Mouse (Mus musculus) cerebellum, adult 2 months (tissue): ENCODE results near the gene Bloc1s1. TPM values are rescaled to one million over a fixed set of nuclear protein-coding genes. Genes with fewer than 3 reads are reported as not detected.

Experiments
- DNase-seq, 2 experiments: peaks; one replicate each; pipeline ENCODE4 v3.0.0; 2021
- H3K27ac ChIP-seq: fragments of 200-500 bp; 2 replicates; pipeline ENCODE4 v1.5.1; 2012; ENCODE audit warnings: low read length, control low read depth, inconsistent platforms; ENCODE audit not compliant: insufficient read depth
- H3K27me3 ChIP-seq: fragments of 200-500 bp; 2 replicates; pipeline ENCODE4 v1.6.1; 2012; ENCODE audit warnings: inconsistent platforms, mild to moderate bottlenecking, low read length, moderate library complexity; ENCODE audit not compliant: control insufficient read depth, insufficient read depth
- H3K4me1 ChIP-seq: fragments of 200-500 bp; 2 replicates; pipeline ENCODE4 v1.6.1; 2011; ENCODE audit warnings: low read length; ENCODE audit not compliant: control insufficient read depth, insufficient read depth
- H3K4me3 ChIP-seq: fragments of 200-500 bp; replicated peaks from 2 replicates; pipeline ENCODE3; 2011; ENCODE audit warnings: mild to moderate bottlenecking, low read depth, low read length, control low read depth; ENCODE audit not compliant: insufficient read depth
- CTCF ChIP-seq: fragments of 200-500 bp; IDR thresholded peaks from 2 replicates; pipeline ENCODE4 v1.5.1; 2011; ENCODE audit warnings: low read depth, mild to moderate bottlenecking, control low read depth, low read length, moderate library complexity, borderline replicate concordance; ENCODE audit not compliant: insufficient read depth
- POLR2A ChIP-seq: fragments of 200-500 bp; IDR thresholded peaks from 2 replicates; pipeline ENCODE4 v1.6.1; 2011; ENCODE audit warnings: low read length, control low read depth, borderline replicate concordance; ENCODE audit not compliant: insufficient read depth
- WGBS: fragments of 180-500 bp; shearing (Covaris S2); methylation state at CpG from one replicate; pipeline ENCODE4 v1.1.7; 2018; 5-methylcytosine and 5-hydroxymethylcytosine counted together
- polyA plus RNA-seq: library from polyadenylated mRNA; depleted of rRNA; stranded (reverse); fragments of >200 nt; gene quantifications from 2 replicates; pipeline ENCODE4 v1.2.3, GENCODE M21; 2012

The Bloc1s1 gene
- polyA plus RNA-seq, 1 experiment, result 350 TPM

GRCm38 (mm10) chr10:128895437-128895836 is 28.4 kb downstream of the Bloc1s1 start:
- Histone ChIP-seq H3K4me1 (0 out of 2 replicates have a peak, but pooled peaks cover 3% of the 10 kb centered on the region), H3K27me3 (no peaks in the 10 kb centered on the region), H3K4me3 (no peak overlapping the region), H3K27ac (no peak overlapping the region)
- no peak for TF ChIP-seq POLR2A
- peak; percentile 54; the same call in 1 of the 2 replicates for TF ChIP-seq CTCF
- 0% methylated on average over 9 of the region's 9 CpGs for WGBS
- DNase-seq, result peak; percentile 64 to 76

DNA sequence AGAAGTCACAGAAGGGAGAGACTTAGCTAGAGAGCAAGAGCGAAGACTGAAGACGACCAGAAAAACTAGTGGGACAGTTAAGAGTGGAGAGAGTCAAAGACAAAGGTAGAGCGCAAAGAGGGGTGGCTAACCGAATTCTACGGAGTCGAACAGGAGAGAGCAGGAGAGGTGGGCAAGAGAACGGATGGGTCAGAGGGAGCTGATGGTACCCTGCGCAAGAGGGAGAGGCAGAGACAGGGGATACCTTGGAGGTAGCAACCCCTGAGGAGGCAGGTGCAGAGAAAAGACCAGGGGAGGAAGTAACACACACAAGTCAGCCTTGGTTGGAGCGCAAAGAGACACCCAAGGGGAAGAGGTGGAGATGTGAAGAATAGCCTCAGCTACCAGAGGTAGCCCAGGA is 31.6 kb downstream of the Bloc1s1 start:
- Histone ChIP-seq H3K27ac (no peak overlapping the region), H3K4me3 (peak overlapping the region; percentile 66), H3K4me1 (0 out of 2 replicates have a peak, but pooled peaks cover 3% of the 10 kb centered on the region), H3K27me3 (no peaks in the 10 kb centered on the region)
- 7% methylated on average over 9 of the region's 9 CpGs for WGBS
- TF ChIP-seq POLR2A (no peak), CTCF (no peak)
- no peak for DNase-seq

- WGBS, result 1% methylated on average over 61 of the region's 89 CpGs
- Histone ChIP-seq H3K4me3 (peak within 1 kb of the TSS; percentile 66), H3K27ac (no peak within 1 kb of the TSS), H3K4me1 (0 out of 2 replicates have a peak, but pooled peaks cover 3% of the 10 kb centered on the region), H3K27me3 (no peaks in the 10 kb centered on the region)
- no peak for DNase-seq
- TF ChIP-seq POLR2A, result no peak
- TF ChIP-seq CTCF, result no peak
Observed at GRCm38 (mm10) chr10:128891296-128892094, 32.3 kb downstream of the Bloc1s1 start, which contains the start of gene Gdf11. Gene Gdf11 (minus strand): TSS chr10:128891718.

DNA sequence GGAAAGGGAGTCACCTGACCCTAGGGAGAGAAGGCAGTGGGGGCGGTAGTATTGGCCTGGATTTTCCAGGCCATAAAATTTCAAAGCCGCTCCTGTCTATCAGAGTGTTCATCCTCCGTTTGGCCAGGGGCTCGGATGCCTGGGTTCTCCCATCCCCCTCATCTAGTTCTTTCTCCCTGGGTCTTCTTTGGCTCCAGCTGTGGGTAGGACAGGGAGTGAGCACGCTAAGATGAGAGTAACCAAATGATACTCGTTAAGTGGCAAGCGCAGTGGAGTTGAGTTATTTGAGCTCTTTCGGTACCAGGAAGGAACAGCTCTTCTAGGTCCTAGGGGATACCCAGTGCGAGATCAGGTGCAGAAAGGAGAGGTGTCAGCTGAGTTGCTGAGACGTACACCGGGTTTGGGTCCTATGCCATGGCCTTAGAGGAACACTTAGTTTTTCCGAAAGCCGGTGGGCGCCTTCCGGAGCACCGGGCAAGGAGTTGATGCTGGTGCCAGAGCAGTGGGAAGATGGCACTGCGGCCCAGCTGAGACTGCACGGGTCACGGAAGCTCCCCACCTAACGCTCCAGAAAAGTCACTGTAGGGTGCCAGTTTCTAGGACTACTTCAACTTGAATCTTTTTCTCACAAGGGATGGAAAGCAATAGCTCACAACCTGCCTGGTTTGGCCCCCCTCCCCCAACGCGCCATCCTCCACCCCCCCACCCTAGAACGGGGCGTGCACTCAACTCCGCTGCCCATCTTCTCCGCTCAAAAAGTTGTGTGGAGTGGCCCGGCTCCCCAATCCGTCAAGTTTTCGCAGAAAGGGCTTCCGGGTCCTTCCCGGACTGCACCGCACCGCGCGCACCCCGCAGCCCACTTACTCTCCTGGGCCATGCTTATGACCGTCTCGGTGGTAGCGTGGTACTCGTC is 33.2 kb downstream of the Bloc1s1 start:
- TF ChIP-seq CTCF, result no peak
- no peak for TF ChIP-seq POLR2A
- Histone ChIP-seq H3K27ac (no peak overlapping the region), H3K4me1 (0 out of 2 replicates have a peak, but pooled peaks cover 3% of the 10 kb centered on the region), H3K27me3 (no peaks in the 10 kb centered on the region), H3K4me3 (peak overlapping the region; percentile 41)
- 3% methylated on average over 40 of the region's 40 CpGs for WGBS
- no peak for DNase-seq

- 65% methylated on average over 1 of the region's 2 CpGs for WGBS
- 0 out of 2 replicates have a peak, but pooled peaks cover 3% of the 10 kb centered on the region for H3K4me1 ChIP-seq
- no peak overlapping the region for H3K4me3 ChIP-seq
- no peak overlapping the region for H3K27ac ChIP-seq
- DNase-seq, result no peak
- no peaks in the 10 kb centered on the region for H3K27me3 ChIP-seq
- TF ChIP-seq POLR2A (no peak), CTCF (no peak)
Observed at GRCm38 (mm10) chr10:128889846-128890245, 34.0 kb downstream of the Bloc1s1 start.

DNA sequence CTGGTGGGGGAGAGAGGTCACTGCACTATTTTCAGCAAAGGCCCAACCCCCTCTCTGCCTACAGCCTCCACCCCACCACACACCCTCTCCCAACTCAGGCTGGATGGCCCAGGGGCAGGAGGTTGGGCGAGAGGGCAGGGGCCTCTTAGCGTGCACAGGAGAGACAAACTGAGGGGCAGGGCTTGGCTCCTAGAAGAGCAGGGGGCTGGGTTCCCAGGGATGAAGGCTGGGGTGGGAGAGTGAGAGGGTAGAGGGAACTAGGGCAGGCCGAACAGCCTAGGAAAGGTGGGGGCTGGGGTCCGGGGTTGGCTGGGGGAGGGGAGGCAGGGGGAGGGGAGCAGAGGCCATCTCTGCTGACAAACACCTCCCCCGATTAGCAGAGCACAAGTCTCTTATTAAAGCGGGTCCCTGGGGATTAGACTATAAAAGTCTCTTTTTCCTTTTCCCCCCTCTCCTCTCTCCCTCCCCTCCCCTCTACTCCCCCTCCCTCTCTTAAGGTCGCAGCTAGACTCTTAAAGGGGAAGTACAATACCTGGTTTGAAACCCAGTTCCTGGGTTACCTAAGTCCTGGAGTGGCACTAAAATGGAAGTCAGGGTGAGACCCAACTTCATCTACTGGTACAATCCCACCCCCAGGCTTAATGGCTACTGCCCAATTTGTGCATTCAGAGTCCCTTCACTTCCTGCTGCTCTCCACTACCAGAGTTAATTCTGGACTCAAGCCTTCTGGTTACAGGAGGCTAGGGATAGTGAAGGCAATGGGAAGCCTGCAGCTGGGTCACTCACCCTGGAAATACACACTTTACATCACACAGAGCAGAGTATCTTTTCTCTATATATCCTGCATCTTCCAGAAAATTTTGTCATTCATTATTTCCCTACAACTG is 34.7 kb downstream of the Bloc1s1 start:
- no peak for TF ChIP-seq POLR2A
- no peak for TF ChIP-seq CTCF
- Histone ChIP-seq H3K27ac (no peak overlapping the region), H3K27me3 (no peaks in the 10 kb centered on the region), H3K4me3 (no peak overlapping the region), H3K4me1 (0 out of 2 replicates have a peak, but pooled peaks cover 3% of the 10 kb centered on the region)
- DNase-seq, result no peak
- 6% methylated on average over 7 of the region's 7 CpGs for WGBS

DNA sequence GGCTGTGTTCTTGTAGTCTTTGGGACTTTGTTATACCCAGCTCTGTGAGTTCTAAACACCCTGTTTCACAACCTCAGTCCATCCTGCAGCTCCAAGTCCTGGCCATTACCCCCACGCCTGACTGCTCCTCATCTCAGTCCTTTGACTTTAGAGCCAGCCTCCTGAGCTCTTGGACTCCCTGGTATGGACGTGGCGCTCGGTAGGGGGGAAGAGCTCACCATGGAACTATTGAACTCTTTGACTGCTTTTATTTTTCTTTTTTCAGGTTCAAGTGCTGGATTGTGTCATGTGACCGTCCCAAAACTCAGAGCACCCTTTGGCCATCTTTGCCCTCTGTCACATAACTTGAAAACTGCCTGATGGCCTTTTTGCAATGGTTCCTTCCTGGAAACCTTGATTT is 41.8 kb downstream of the Bloc1s1 start:
- WGBS, result 81% methylated on average over 5 of the region's 5 CpGs
- Histone ChIP-seq H3K4me1 (no peaks in the 10 kb centered on the region), H3K27ac (no peak overlapping the region), H3K4me3 (no peak overlapping the region), H3K27me3 (no peaks in the 10 kb centered on the region)
- no peak for DNase-seq
- no peak for TF ChIP-seq POLR2A
- TF ChIP-seq CTCF, result no peak
